Comparison of ENCODE assay signal across 26 mouse cellular contexts in genomic region chr19:13749366-13749765, GRCm38 (mm10). TPM values are rescaled to one million over a fixed set of nuclear protein-coding genes. Genes with fewer than 3 reads are reported as not detected.
DNase-seq lines count a peak whose midpoint lies in the region; ATAC-seq and TF ChIP-seq lines count a peak whose summit lies in the region.
"Had no signal": no experiment of that assay in that cellular context is flagged by ENCODE, and none has a peak within 500 bp of the region (broad histone marks: within the 10 kb centered on the region; RNA-seq: fewer than 3 reads in every experiment).

No protein-coding gene starts in this region.

- H3K27ac ChIP-seq in hindbrain, postnatal 0 days: no peak overlapping the region
- H3K27ac ChIP-seq in hindbrain, embryonic 12.5 days: no peak overlapping the region
- no peak overlapping the region for H3K27ac ChIP-seq in kidney, adult 2 months (ENCODE audit: insufficient read depth, low read depth, low read length)
- H3K27ac ChIP-seq: embryonic facial prominence, embryonic 13.5 days; forebrain, embryonic 12.5 days; hindbrain, embryonic 10.5 days; hindbrain, embryonic 15.5 days had no signal

- intact Hi-C loops in left cerebral cortex, postnatal 25 days (cut with DNase I): loop anchor here (10.0 kb wide), 1 partner anchor 145 kb away; the partner anchor contains the start of gene Olfr1504

- H3K9me3 ChIP-seq in hindbrain, postnatal 0 days (ENCODE audit: low read length): no peaks in the 10 kb centered on the region
- 0 out of 2 replicates have a peak, but pooled peaks cover 4% of the 10 kb centered on the region for H3K9me3 ChIP-seq in hindbrain, embryonic 12.5 days (replicated peaks)
- H3K9me3 ChIP-seq: embryonic facial prominence, embryonic 13.5 days; forebrain, embryonic 12.5 days; hindbrain, embryonic 15.5 days had no signal

- H3K27me3 ChIP-seq in hindbrain, postnatal 0 days (ENCODE audit: insufficient read depth, low read length): no peaks in the 10 kb centered on the region
- no peaks in the 10 kb centered on the region for H3K27me3 ChIP-seq in hindbrain, embryonic 12.5 days
- H3K27me3 ChIP-seq in kidney, adult 2 months (replicated peaks; ENCODE audit: control insufficient read depth, insufficient read depth, low read length): no peaks in the 10 kb centered on the region
- H3K27me3 ChIP-seq: embryonic facial prominence, embryonic 13.5 days; forebrain, embryonic 12.5 days; heart, embryonic 12.5 days; hindbrain, embryonic 15.5 days had no signal

- WGBS in hindbrain, postnatal 0 days: 90% methylated on average over 1 of the region's 1 CpGs
- 89% methylated on average over 1 of the region's 1 CpGs for WGBS in hindbrain, embryonic 12.5 days
- 88% methylated on average over 1 of the region's 1 CpGs for WGBS in kidney, adult 2 months

- peak; percentile 1 for DNase-seq in hindbrain, postnatal 0 days (ENCODE audit: low spot score)
- DNase-seq in cerebellum, adult 11-12 months: peak; percentile 52
- peak; percentile 56 for DNase-seq in cerebellum, adult 9-10 months
- peak; percentile 47 to 52 for DNase-seq in cerebellum, postnatal 25 days
- DNase-seq in ovary, postnatal 10 days (ENCODE audit: low spot score): no peak
- no peak for DNase-seq in left cerebral cortex, postnatal 25 days (ENCODE audit: low spot score in 2 of 2)
- no peak for DNase-seq in kidney, adult 2 months
- DNase-seq: adrenal gland, postnatal 10 days; gastrocnemius, postnatal 14 days had no signal

- no peak for TF ChIP-seq POLR2A in kidney, adult 2 months (IDR thresholded peaks at IDR 0.05; ENCODE audit: low read depth, low read length)

- no peak for TF ChIP-seq CTCF in hindbrain, postnatal 0 days (IDR thresholded peaks at IDR 0.05; ENCODE audit: low read depth)
- TF ChIP-seq CTCF in kidney, adult 2 months (conservative IDR thresholded peaks at IDR 0.05; ENCODE audit: insufficient read depth, insufficient read length, low read depth, low read length): no peak

- ATAC-seq in hindbrain, postnatal 0 days: peak; percentile 38; the same call in 1 of the 2 replicates
- no peak for ATAC-seq in hindbrain, embryonic 12.5 days (ENCODE audit: low FRiP score)
- ATAC-seq: forebrain, embryonic 16.5 days; inflammation-experienced regulatory T-cells, adult 6 months; intestine, postnatal 0 days had no signal

- H3K36me3 ChIP-seq in hindbrain, postnatal 0 days (ENCODE audit: insufficient read depth, low read length): no peaks in the 10 kb centered on the region
- H3K36me3 ChIP-seq in hindbrain, embryonic 12.5 days: no peaks in the 10 kb centered on the region
- H3K36me3 ChIP-seq in kidney, adult 2 months (ENCODE audit: control insufficient read depth, insufficient read depth, low read length): no peaks in the 10 kb centered on the region
- H3K36me3 ChIP-seq: embryonic facial prominence, embryonic 13.5 days; forebrain, embryonic 12.5 days; heart, embryonic 12.5 days; hindbrain, embryonic 10.5 days; hindbrain, embryonic 15.5 days had no signal

- H3K4me1 ChIP-seq in hindbrain, postnatal 0 days (ENCODE audit: insufficient read depth, low read length): no peaks in the 10 kb centered on the region
- no peaks in the 10 kb centered on the region for H3K4me1 ChIP-seq in hindbrain, embryonic 12.5 days
- H3K4me1 ChIP-seq in kidney, adult 2 months (ENCODE audit: control insufficient read depth, insufficient read depth, low read length): no peaks in the 10 kb centered on the region
- H3K4me1 ChIP-seq: embryonic facial prominence, embryonic 13.5 days; forebrain, embryonic 12.5 days; heart, embryonic 12.5 days; hindbrain, embryonic 10.5 days; hindbrain, embryonic 15.5 days had no signal

- no peak overlapping the region for H3K4me2 ChIP-seq in hindbrain, postnatal 0 days (ENCODE audit: low read depth, low read length)
- no peak overlapping the region for H3K4me2 ChIP-seq in hindbrain, embryonic 12.5 days (replicated peaks)
- H3K4me2 ChIP-seq: embryonic facial prominence, embryonic 13.5 days; forebrain, embryonic 12.5 days; heart, embryonic 12.5 days; hindbrain, embryonic 15.5 days had no signal

- H3K4me3 ChIP-seq in hindbrain, postnatal 0 days (ENCODE audit: low read length): no peak overlapping the region
- H3K4me3 ChIP-seq in hindbrain, embryonic 12.5 days: no peak overlapping the region
- no peak overlapping the region for H3K4me3 ChIP-seq in kidney, adult 2 months (ENCODE audit: insufficient read depth, low read depth, low read length)
- H3K4me3 ChIP-seq: embryonic facial prominence, embryonic 13.5 days; forebrain, embryonic 12.5 days; heart, embryonic 12.5 days; hindbrain, embryonic 10.5 days; hindbrain, embryonic 15.5 days had no signal

- no peak overlapping the region for H3K9ac ChIP-seq in hindbrain, postnatal 0 days (replicated peaks; ENCODE audit: low read length)
- no peak overlapping the region for H3K9ac ChIP-seq in hindbrain, embryonic 12.5 days
- H3K9ac ChIP-seq: embryonic facial prominence, embryonic 13.5 days; forebrain, embryonic 12.5 days; heart, embryonic 12.5 days; hindbrain, embryonic 15.5 days had no signal

RNA-seq across cellular contexts. Expression of gene Olfr1494, which starts 9.8 kb away (rescaled TPM):
- not detected in 2 replicates for total RNA-seq in hindbrain, postnatal 0 days (2014; rRNA removed)
- not detected in 2 replicates for polyA plus RNA-seq in hindbrain, postnatal 0 days (2015; fragmentation: Nextera tagmentation; extraction: Ambion mirVana)
- polyA plus RNA-seq in hindbrain, embryonic 12.5 days (2016; fragmentation: Nextera tagmentation; extraction: Ambion mirVana): not detected in 2 replicates
- not detected for total RNA-seq in left cerebral cortex, postnatal 25 days (2021)
- not detected in 2 replicates for polyA plus RNA-seq in kidney, adult 2 months (2012; rRNA removed)
- total RNA-seq: adrenal gland, postnatal 10 days; adrenal gland, postnatal 4 days; gastrocnemius, postnatal 14 days; heart, adult 8-10 months; heart, postnatal 25 days; MEL had no signal
- polyA plus RNA-seq: C2C12; embryonic facial prominence, embryonic 13.5 days; forebrain, embryonic 12.5 days; forebrain, embryonic 16.5 days; frontal cortex, adult 2 months; gonadal fat pad, adult 2 months; heart, embryonic 12.5 days; heart, embryonic 16.5 days; hindbrain, embryonic 10.5 days; hindbrain, embryonic 15.5 days; inflammation-experienced regulatory T-cells, adult 6 months; intestine, postnatal 0 days had no signal

RNA-seq across cellular contexts. Expression of gene Olfr1495, which starts 15.0 kb away (rescaled TPM):
- total RNA-seq in hindbrain, postnatal 0 days (2014; rRNA removed): not detected in 2 replicates
- not detected in 2 replicates for polyA plus RNA-seq in hindbrain, postnatal 0 days (2015; fragmentation: Nextera tagmentation; extraction: Ambion mirVana)
- polyA plus RNA-seq in hindbrain, embryonic 12.5 days (2016; fragmentation: Nextera tagmentation; extraction: Ambion mirVana): not detected in 2 replicates
- total RNA-seq in left cerebral cortex, postnatal 25 days (2021): not detected
- not detected in 2 replicates for polyA plus RNA-seq in kidney, adult 2 months (2012; rRNA removed)
- total RNA-seq: adrenal gland, postnatal 10 days; adrenal gland, postnatal 4 days; gastrocnemius, postnatal 14 days; heart, adult 8-10 months; heart, postnatal 25 days; MEL had no signal
- polyA plus RNA-seq: C2C12; embryonic facial prominence, embryonic 13.5 days; forebrain, embryonic 12.5 days; forebrain, embryonic 16.5 days; frontal cortex, adult 2 months; gonadal fat pad, adult 2 months; heart, embryonic 12.5 days; heart, embryonic 16.5 days; hindbrain, embryonic 10.5 days; hindbrain, embryonic 15.5 days; intestine, postnatal 0 days had no signal

RNA-seq across cellular contexts. Expression of gene Olfr1493-ps1, which starts 26.3 kb away (rescaled TPM):
- not detected in 2 replicates for total RNA-seq in hindbrain, postnatal 0 days (2014; rRNA removed)
- polyA plus RNA-seq in hindbrain, postnatal 0 days (2015; fragmentation: Nextera tagmentation; extraction: Ambion mirVana): not detected in 2 replicates
- polyA plus RNA-seq in hindbrain, embryonic 12.5 days (2016; fragmentation: Nextera tagmentation; extraction: Ambion mirVana): not detected in 2 replicates
- not detected for total RNA-seq in left cerebral cortex, postnatal 25 days (2021)
- polyA plus RNA-seq in kidney, adult 2 months (2012; rRNA removed): not detected in 2 replicates
- total RNA-seq: adrenal gland, postnatal 10 days; adrenal gland, postnatal 4 days; gastrocnemius, postnatal 14 days; heart, adult 8-10 months; heart, postnatal 25 days; MEL had no signal
- polyA plus RNA-seq: C2C12; embryonic facial prominence, embryonic 13.5 days; forebrain, embryonic 12.5 days; forebrain, embryonic 16.5 days; frontal cortex, adult 2 months; gonadal fat pad, adult 2 months; heart, embryonic 12.5 days; heart, embryonic 16.5 days; hindbrain, embryonic 10.5 days; hindbrain, embryonic 15.5 days; inflammation-experienced regulatory T-cells, adult 6 months; intestine, postnatal 0 days had no signal

RNA-seq across cellular contexts. Expression of gene Olfr1496, which starts 28.3 kb away (rescaled TPM):
- total RNA-seq in hindbrain, postnatal 0 days (2014; rRNA removed): not detected in 2 replicates
- not detected in 2 replicates for polyA plus RNA-seq in hindbrain, postnatal 0 days (2015; fragmentation: Nextera tagmentation; extraction: Ambion mirVana)
- polyA plus RNA-seq in hindbrain, embryonic 12.5 days (2016; fragmentation: Nextera tagmentation; extraction: Ambion mirVana): not detected in 2 replicates
- total RNA-seq in left cerebral cortex, postnatal 25 days (2021): not detected
- not detected in 2 replicates for polyA plus RNA-seq in kidney, adult 2 months (2012; rRNA removed)
- total RNA-seq: adrenal gland, postnatal 10 days; adrenal gland, postnatal 4 days; gastrocnemius, postnatal 14 days; heart, adult 8-10 months; heart, postnatal 25 days; MEL had no signal
- polyA plus RNA-seq: C2C12; embryonic facial prominence, embryonic 13.5 days; forebrain, embryonic 12.5 days; forebrain, embryonic 16.5 days; gonadal fat pad, adult 2 months; heart, embryonic 12.5 days; heart, embryonic 16.5 days; hindbrain, embryonic 10.5 days; hindbrain, embryonic 15.5 days; inflammation-experienced regulatory T-cells, adult 6 months; intestine, postnatal 0 days had no signal

RNA-seq across cellular contexts. Expression of gene Olfr1497, which starts 48.6 kb away (rescaled TPM):
- total RNA-seq in hindbrain, postnatal 0 days (2014; rRNA removed): not detected in 2 replicates
- polyA plus RNA-seq in hindbrain, postnatal 0 days (2015; fragmentation: Nextera tagmentation; extraction: Ambion mirVana): not detected in 2 replicates
- not detected in 2 replicates for polyA plus RNA-seq in hindbrain, embryonic 12.5 days (2016; fragmentation: Nextera tagmentation; extraction: Ambion mirVana)
- not detected for total RNA-seq in left cerebral cortex, postnatal 25 days (2021)
- not detected in 2 replicates for polyA plus RNA-seq in kidney, adult 2 months (2012; rRNA removed)
- total RNA-seq: adrenal gland, postnatal 10 days; adrenal gland, postnatal 4 days; gastrocnemius, postnatal 14 days; heart, adult 8-10 months; heart, postnatal 25 days; MEL had no signal
- polyA plus RNA-seq: C2C12; embryonic facial prominence, embryonic 13.5 days; forebrain, embryonic 12.5 days; forebrain, embryonic 16.5 days; frontal cortex, adult 2 months; gonadal fat pad, adult 2 months; heart, embryonic 12.5 days; heart, embryonic 16.5 days; hindbrain, embryonic 10.5 days; hindbrain, embryonic 15.5 days; inflammation-experienced regulatory T-cells, adult 6 months; intestine, postnatal 0 days had no signal

Comparison
In these comparisons a context has a peak if more than half of its experiments do, and no peak if none do; other contexts are left out.
1. DNase-seq: peak in hindbrain, postnatal 0 days (single experiment), cerebellum, adult 11-12 months (single experiment), cerebellum, adult 9-10 months (single experiment) and cerebellum, postnatal 25 days (2 of 2); none in ovary, postnatal 10 days (single experiment), left cerebral cortex, postnatal 25 days (0 of 2) and kidney, adult 2 months (single experiment).